Mouse (Mus musculus) urinary bladder, adult 18-20 months (tissue): Measurements from ENCODE around the gene Kalrn.

Source experiments
- DNase-seq, 2 experiments: peaks; one replicate each; pipeline ENCODE4 v3.0.0; 2022; ENCODE audit warnings: low spot score in 2 of 2, mixed read lengths in 2 of 2

The Kalrn gene

DNA sequence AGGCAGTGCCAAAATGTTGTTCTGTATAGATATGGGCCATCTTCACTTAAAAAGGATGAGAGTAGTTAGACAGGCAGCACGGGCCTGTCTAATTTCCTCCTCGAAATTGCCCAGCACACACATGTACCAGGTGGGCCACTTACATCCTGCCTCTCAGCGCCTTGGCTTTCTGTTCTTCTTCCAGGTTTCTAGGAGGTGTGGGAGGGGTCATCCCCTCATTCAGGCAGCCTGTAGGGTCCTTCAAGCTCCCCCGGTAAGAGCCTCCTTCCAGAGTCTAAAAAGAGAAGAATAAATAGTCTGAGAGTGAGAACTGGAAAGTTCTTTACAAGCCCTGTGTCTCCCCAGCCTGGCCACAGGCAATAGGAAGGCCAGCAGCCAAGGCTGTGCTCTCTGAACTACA is 533.6 kb downstream of the Kalrn start:
- no peak for DNase-seq

DNA sequence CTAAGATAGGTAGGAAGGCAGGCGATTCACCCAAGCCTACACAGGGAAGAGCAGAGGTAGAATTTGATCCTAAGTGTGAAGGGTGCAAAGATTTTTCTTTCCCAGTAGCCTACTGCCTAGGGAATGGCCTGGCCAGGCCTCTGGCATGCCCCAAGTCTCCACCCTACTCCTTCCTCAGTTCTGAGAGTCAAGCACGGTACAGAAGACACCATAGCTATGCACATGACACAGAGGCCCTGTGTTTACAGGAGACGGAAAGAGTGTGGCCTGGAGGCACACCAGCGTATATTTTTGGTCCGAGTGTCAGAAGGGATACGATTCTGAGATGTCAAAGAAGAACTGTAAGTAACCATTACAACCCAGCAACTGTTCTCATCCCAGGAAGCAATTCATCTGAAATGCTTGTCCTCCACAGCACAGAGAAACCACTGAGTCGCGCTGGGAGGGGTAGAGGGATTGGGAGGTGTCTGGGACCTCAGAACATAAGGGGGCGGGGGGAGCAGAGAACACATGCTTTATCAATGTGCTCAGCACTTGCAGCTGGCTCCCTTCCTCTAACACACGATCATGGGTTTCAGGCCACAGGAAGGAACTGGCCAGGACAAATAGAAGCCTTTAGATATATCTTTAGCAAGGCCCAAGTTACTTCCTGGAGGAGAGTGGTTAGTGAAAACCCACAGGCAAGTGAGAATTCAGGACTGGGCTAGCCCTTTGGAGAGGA is 536.8 kb downstream of the Kalrn start:
- no peak for DNase-seq

DNA sequence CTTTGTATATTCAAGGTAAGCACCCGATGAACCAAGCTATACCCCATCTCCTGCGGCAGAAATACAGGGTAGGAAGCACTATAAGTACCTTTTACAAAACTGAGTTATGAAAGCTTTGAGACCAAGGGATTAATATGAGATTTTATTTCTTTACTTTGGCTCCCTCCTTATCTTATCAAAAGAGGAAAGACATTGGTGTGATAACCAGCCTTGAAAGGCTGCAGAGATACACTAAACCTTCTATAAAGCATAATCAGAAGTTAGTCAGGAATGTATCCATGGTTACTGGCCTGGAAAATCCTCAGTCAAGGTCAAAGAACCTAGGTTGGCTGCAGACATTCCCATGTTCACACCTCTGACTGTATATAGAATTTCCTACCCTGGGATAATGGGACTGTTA is 537.6 kb downstream of the Kalrn start:
- DNase-seq: no peak

DNA sequence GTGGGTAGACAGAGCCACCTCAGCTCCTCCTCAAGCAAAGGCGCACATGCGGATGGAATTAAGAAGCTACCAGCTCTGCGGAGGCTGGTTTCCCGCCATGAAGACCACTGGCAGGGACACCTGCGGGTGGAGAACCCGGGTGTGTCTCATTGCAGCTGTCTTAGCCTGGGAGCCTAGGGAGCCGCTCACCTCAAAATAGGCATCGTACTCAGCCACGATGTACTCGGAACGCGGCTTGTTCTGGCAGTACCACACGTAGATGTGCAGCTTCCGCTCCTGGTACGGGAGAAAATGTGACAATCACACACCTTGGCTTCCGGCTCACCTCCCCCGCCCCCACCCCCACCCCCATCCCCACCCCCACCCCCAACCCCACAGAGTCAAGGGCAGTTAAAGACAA is 539.1 kb downstream of the Kalrn start:
- DNase-seq: no peak

DNA sequence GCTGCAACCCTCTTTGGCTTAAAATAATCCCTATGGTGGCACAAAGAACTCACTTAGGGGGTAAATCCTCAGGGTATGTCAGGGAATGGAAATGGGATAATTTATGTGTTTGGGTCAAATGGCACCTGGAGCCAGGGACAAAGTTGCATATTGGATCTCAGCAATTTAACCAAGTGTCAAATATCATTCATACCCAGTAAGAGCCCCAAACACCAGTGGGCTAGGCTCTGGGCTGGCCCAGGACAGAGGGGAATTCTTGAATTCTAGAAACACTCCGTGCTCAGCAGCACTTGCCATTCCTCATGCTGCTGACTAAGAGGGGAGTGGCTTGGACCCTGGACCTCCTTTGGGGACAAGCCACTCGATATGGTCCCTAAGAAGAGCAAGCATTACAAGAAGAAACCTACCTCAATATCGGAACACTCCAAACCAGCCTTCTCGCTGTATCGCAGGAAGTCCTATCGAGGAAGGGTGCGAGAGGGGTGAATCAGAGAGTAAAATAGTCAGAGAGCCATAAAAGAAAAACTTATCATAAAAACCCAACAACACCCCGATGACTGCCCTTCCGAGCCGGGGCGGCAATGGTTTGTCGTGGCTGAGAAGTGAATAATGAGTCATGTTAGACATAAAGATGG is 541.2 kb downstream of the Kalrn start:
- no peak for DNase-seq

DNA sequence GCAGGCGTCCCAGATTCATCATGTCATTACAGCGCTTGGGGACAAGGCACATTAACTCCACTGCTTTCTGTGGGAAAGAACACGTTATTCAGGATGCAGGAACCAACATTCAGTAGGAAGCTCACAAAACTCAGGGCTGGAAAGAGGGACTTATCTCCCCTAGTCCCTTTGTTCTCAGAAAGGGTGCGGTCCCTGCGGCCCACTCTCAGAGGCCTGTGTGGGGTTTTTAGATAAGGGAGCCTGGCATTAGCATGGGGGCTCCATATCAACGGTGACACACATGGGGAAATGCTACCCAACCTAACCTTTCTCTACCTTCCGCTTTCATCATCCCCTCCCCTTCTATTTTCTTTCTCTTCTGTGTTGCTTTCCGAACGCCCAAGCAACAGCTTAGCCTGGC is 541.8 kb downstream of the Kalrn start:
- no peak for DNase-seq

DNA sequence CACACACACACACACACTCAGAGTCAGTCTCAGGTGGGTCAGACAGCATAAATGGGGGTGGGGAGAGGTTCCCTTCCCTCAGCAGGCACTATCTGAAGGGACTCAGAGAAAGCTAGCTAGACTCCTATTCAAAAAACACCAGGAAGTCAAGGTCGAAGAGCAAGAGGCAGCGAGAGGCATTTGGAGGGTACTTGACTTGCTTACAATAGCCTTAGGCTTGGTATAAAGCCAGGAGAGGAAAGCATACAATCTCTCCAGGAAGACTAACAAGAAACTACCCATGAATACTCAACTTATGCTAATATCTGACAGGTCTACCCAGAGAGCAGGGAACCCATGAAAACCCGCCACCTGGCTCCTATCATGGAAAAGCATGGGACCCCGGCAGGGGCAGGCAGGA is 543.0 kb downstream of the Kalrn start:
- no peak for DNase-seq

DNA sequence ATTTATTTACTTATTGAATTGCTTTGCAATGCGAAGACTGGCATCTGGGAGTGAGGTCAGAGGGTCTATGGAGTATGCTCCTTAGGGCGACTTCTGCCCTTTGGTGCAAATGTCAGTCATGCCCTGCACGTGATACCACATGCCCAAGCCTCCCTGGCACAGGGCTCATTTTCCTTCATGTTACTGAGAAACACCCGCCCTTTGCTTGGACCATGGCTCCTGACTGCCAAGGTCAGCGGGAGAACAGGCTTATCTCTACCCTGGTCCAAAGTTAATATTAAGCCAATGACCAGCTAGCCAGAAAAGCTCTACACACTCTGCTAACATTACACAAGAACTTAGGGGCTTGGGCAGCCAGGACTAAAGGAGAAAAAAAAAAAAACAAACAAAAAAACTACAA is 543.5 kb downstream of the Kalrn start:
- DNase-seq: no peak

DNA sequence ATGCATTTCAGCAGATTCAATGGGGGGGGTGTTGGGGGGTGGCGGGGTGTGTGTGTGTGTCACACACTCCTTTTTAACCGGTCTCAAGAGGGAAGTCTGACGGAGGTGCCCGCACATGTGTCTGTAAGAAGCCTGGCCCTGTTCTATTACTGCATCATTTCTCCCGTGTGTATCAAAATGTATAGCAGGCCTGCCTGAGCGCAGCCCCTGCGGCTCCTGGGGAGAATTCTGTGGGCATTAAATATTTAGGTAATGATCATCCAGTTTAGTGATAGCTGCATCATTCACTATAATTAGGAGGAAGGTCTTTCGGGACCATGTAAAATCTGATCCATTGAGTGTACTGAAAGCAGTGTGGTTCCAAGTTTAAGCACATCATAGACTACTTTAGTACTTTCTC is 556.1 kb downstream of the Kalrn start:
- DNase-seq: no peak

DNA sequence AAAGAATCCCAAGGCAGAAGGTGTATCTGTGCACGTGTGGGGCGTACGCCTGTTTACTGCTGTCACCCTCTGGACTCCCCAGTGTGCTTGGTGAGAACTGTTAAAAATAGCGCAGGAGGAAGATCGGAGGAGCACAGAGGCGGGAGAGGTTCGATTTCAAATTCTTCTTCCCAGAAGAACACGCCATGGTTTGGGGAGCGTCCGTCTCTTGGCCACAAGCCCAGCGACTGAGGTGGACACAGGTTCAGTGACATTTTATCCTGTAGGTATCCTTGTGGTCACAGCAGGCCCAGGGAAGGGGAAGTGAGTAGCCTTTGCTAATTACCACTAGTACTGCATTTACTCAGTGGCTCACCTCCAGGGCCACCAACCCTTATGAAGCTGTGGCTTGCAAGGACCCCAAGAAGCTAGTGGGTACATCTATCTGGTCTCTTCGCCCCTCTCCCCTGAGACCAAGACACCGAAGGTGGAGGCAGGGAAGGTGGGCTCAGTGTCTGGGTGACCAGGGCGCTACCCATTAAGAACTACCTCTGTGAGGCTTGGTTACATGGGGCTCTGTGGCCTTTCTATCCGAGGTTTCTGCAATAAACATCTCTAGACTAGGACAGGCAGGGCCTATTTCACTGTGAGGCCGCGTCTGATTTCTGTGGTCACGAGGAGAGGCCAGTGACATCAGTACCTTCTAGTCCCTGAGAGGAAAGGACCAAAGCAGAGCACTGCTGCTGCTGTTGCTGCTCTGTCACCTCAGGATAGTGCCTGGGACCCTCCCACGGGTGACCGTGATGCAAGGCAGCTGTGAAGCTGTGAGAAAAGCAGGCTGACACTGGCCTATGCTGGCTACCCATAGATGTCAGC is 561.1 kb downstream of the Kalrn start:
- DNase-seq: no peak

DNA sequence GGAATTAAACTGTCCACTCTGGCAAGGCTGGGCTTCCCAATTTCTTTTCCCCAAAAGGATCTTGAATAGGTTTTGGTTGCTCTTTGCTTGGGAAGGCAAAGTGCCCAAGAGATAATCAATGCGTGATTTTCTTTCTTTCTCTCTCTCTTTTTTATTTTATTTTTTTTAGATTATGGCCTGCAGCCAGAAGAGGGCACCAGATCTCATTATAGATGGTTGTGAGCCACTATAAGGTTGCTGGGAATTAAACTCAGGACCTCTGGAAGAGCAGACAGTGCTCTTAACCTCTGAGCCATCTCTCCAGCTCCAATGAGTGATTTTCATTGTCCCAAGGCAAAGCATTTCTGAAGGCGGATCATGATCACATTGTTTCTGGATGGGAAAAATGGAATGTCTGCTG is 563.8 kb downstream of the Kalrn start:
- no peak for DNase-seq

DNA sequence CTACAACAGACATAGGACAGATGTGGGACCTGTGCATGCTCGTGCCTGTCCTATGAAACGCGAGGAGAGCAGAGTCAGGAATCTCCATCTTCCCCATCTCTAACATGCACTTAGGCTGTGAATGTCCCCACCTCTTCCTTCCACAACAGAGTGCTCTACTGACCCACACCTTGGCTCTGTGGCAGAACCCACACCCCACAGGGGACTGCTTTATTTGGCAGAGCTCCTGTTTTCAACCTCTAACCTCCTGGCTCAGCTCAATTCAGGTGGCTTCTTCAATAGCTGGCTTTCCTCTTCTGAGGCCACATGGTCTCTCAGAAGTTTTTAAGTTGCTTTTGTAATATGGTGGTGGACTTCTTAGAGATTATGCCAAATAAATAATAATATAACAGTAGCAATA is 567.3 kb downstream of the Kalrn start:
- no peak for DNase-seq

DNA sequence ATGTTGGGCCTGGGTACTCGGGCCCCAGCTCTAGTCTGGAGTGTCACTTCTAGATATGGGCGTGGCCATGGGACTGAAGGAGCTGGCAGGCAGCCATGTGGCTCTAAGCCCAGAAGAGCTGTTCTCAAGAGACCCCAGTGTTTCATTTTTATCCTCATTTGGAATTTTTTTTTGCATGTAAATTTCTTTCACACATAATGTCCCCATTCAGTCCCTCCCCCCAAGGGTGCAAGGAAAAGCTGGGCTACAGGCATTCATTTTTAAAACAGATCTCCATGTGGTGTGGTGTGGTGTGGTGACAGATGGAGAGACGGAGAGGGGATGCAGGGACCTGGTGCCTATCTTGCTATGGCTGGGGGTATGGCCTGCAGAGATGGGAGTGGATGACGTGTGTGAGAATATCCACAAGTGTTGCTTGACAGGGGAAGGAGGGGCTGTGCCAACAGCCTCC is 569.2 kb downstream of the Kalrn start:
- no peak for DNase-seq

DNA sequence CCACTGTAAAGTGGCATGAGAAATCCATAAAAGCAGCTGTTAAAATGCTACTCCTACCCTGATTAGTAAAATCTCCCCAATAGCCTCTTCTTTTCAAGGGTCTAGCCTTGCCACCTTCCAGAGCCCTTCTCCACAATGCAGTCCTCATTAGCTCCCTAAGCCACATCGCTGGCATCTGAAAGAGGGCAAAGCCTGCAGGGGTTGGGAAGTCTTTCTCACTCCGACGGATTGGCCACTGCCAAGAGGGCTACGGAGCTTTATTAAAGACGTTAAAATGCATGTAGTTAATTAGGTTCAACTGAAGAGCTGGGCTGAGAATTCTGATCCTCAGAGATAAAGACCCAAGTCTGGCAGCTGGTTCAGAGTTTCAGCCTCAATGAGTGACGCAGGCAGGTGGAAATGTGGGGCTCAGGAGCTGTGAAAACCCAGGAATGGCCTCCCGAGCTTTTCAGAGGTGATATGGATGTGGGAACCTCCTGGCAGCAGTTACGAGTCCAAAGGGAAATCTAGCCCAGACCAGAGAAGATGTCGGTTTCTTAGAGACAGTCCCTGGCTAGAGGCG is 569.7 kb downstream of the Kalrn start:
- DNase-seq: no peak

DNA sequence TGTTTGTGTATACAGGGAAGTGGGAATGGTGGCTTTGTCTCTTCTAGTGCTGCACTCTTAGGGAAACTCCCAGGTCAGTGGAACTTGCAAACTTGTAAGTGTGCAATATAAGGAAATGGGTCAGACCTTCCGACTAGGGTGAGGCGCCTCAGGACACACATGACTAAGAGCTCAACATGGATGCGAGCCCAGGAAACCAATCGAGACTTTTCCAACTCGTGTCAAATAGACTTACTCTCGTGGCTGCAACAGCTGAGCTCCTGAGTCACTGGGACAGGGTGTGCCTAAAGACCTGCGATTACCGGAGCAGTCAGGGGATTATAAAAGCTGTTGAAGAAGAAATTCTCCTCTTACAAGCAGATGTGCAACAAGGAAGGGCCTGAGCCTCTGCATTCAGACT is 572.6 kb downstream of the Kalrn start:
- peak in 1 of 2 experiments; percentile 37 for DNase-seq

DNA sequence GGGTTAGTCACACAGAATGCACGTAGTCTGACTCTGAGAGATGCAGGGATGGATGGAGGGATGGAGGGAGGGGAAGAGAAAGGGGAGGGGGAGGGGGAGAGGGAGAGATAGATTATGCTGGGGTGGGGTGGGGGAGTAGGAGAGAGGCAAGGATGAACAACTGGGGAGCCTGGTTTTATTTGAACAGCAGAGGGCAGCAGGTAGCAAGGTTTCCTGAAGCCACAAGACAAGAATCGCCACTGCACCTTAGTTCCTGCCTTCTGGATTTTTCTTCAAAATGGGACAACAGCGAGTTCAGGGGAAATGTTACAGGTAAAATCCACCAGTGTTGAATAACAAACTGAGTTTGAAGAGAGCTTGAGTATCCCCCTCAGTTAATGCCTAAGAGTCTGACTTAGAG is 573.9 kb downstream of the Kalrn start:
- DNase-seq: no peak

DNA sequence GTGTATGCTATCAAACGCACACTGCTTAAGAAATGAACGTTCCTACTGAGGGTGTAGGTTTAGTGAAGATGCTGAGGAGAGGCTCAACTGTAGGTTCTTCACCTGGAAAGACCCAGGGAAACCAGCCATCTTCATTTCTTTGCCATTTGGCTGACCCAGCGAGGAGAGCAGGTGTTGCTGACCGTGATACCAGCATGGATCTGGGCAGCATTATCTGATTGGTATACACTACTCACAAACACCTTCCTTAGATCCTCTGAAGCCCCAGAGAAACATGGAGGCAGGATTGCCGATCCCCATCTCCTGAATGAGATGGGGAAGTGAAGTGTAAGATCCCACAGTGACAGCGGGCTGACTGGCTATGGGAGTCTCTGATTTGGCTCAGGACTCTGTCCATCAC is 575.3 kb downstream of the Kalrn start:
- no peak for DNase-seq

DNA sequence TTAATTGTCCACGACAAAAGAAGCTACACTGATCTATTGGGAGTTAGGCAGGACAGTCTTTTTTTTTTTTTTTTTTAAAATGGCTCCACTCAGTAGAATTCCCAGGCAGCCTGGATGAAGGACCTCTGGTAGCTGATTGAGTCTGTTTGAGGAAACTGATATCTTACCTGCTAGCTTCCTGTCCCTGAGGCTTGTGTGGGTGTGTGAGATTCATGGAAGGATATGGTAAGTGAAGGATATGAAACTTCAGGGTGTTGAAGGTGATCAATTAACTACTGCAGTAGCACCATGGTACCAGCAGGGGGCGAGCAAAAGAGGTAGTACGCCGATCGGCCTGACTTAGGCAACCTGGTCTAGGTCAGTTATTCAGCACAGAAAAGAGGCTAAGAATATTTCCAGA is 577.3 kb downstream of the Kalrn start:
- DNase-seq: peak in 1 of 2 experiments; percentile 10

DNA sequence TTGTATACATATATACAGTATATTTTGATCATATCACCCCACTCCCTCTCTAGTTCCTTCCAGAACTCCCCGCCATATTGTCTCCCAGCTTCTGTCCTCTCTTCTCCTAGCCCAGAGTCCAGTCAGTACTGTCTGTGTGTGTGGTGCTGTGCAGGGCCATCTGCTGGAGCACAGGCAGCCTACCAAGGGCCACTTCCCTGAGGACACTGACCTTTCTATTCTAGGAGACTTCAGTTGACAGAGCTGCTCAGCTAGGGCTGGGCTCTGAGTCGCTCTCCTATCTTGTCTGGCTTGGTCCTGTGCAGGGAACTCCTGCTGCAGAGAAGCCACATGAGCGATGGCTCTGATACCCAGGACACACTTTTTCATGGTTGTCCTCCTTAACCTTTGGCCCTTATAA is 577.8 kb downstream of the Kalrn start:
- no peak for DNase-seq

DNA sequence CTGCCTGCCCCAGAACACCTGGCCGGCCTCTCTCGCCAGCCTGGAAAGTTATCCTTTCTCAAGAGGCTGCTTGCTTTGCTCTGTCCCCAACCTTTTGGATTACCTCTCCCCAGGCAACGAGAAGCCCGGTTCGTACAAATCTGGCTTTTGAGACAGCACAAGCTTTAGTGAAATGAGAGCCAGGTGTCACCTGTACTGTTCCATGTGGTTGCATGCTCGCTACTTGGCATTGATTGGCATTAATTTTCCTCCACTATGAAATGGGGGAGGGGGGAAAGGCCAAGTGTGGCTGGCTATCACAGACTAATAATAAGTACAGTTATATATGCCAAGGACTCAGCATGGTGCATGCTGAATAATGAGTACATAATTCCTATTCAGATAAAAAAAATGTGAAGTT is 579.0 kb downstream of the Kalrn start:
- no peak for DNase-seq

DNA sequence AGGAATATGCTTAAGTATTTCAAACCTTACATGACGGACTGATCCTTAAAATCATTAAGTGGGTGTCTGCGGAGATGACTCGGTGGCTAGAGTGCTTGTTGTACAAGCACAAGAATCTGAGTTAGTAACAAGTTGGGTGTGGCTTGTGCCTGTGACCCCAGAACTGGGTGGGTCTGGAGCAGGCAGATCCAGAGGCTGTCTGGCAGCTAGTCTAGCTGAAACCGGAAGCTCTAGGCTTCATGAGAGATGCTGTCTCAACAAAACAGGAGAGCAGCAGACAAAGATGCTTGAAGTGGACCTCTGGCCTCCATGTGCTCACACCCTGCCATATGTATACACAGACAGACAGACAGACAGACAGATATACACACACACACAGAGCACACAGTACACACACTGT is 582.6 kb downstream of the Kalrn start:
- no peak for DNase-seq

DNA sequence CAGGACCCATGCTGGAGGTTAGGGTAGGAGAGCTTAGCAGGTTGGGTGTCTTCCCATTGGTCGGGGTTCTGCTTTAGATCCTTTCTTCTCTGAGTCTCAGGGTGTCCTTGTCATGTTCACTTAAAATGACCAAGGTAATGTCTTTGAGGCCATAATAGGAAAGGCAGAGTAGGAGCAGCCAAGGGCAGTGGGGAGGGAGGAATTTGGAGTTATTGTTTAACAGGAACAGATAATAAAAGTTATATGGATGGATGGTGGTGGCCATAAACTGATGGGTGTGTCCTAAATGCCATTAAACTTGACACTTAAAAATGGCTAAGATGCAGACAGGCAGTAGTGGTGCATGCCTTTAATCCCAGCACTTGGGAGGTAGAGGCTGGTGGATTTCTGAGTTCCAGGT is 584.2 kb downstream of the Kalrn start:
- no peak for DNase-seq
